Mouse (Mus musculus) kidney, embryonic 15.5 days (tissue): ENCODE results near the gene Abi3. TPM values are rescaled to one million over a fixed set of nuclear protein-coding genes. Genes with fewer than 3 reads are reported as not detected.
A peak's percentile ranks its signal among the peaks of the same experiment; 100 is the strongest.

Experiments used
- ATAC-seq: fragments of 200-750 bp; cut with Nextera tagmentation; replicated peaks from 2 replicates; pipeline ENCODE4 v1.8.0; 2017; ENCODE audit warnings: moderate TSS enrichment; ENCODE audit not compliant: low FRiP score
- H3K27ac ChIP-seq: fragments of 300-500 bp; sonication (generic); 2 replicates; pipeline ENCODE4 v1.5.1; 2015; ENCODE audit warnings: mild to moderate bottlenecking, inconsistent platforms
- H3K27me3 ChIP-seq: fragments of 300-500 bp; sonication (generic); 2 replicates; pipeline ENCODE4 v1.6.1; 2015; ENCODE audit warnings: inconsistent platforms
- H3K36me3 ChIP-seq: fragments of 300-500 bp; sonication (generic); 2 replicates; pipeline ENCODE4 v1.6.1; 2015; ENCODE audit warnings: inconsistent platforms
- H3K4me1 ChIP-seq: fragments of 300-500 bp; sonication (generic); 2 replicates; pipeline ENCODE4 v1.6.1; 2015; ENCODE audit warnings: inconsistent platforms
- H3K4me2 ChIP-seq: fragments of 300-500 bp; sonication (generic); 2 replicates; pipeline ENCODE4 v1.6.1; 2015; ENCODE audit warnings: moderate library complexity, mild to moderate bottlenecking, inconsistent platforms
- H3K4me3 ChIP-seq: fragments of 300-500 bp; sonication (generic); replicated peaks from 2 replicates; pipeline ENCODE4 v1.5.1; 2015; ENCODE audit warnings: mild to moderate bottlenecking, inconsistent platforms
- H3K9ac ChIP-seq: fragments of 300-500 bp; sonication (generic); 2 replicates; pipeline ENCODE4 v1.6.1; 2015; ENCODE audit warnings: mild to moderate bottlenecking, inconsistent platforms
- H3K9me3 ChIP-seq: fragments of 300-500 bp; sonication (generic); replicated peaks from 2 replicates; pipeline ENCODE4 v1.6.1; 2016; ENCODE audit warnings: inconsistent platforms
- WGBS: fragments of 180-500 bp; shearing (Covaris S2); methylation state at CpG from one replicate; pipeline ENCODE4 v1.1.7; 2015; ENCODE audit warnings: mixed read lengths; 5-methylcytosine and 5-hydroxymethylcytosine counted together
- polyA plus RNA-seq: library from polyadenylated mRNA; unstranded; fragments of >200 nt; fragmentation: Nextera tagmentation; extraction: Ambion mirVana; gene quantifications from 2 replicates; pipeline ENCODE4 v1.2.1, GENCODE M21; 2015

Gene Abi3
- polyA plus RNA-seq, 1 experiment from 2014 or later = 10.1 TPM

GRCm38 (mm10) chr11:95821511-95821910 lies 20.8 kb downstream of the Abi3 start:
- H3K4me1 ChIP-seq = peaks cover 15% of the 10 kb centered on the region
- no peak overlapping the region for H3K4me2 ChIP-seq
- ATAC-seq = no peak
- no peak overlapping the region for H3K27ac ChIP-seq
- H3K4me3 ChIP-seq = no peak overlapping the region
- H3K36me3 ChIP-seq = no peaks in the 10 kb centered on the region
- H3K27me3 ChIP-seq = peaks cover 27% of the 10 kb centered on the region
- no peaks in the 10 kb centered on the region for H3K9me3 ChIP-seq
- no peak overlapping the region for H3K9ac ChIP-seq
- WGBS = 79% methylated on average over 3 of the region's 3 CpGs

- H3K9ac ChIP-seq = no peak overlapping the region
- 91% methylated on average over 8 of the region's 8 CpGs for WGBS
- H3K9me3 ChIP-seq = no peaks in the 10 kb centered on the region
- H3K27me3 ChIP-seq = 0 out of 2 replicates have a peak, but pooled peaks cover 11% of the 10 kb centered on the region
- H3K27ac ChIP-seq = no peak overlapping the region
- H3K4me1 ChIP-seq = peaks cover 5% of the 10 kb centered on the region
- H3K4me3 ChIP-seq = no peak overlapping the region
- H3K36me3 ChIP-seq = no peaks in the 10 kb centered on the region
- H3K4me2 ChIP-seq = no peak overlapping the region
- no peak for ATAC-seq
These were observed 23.1 kb downstream of the Abi3 start for GRCm38 (mm10) chr11:95819138-95819537.

GRCm38 (mm10) chr11:95815412-95815811 lies 26.9 kb downstream of the Abi3 start:
- ATAC-seq = no peak
- 81% methylated on average over 9 of the region's 9 CpGs for WGBS

GRCm38 (mm10) chr11:95814857-95815256 lies 27.4 kb downstream of the Abi3 start:
- no peaks in the 10 kb centered on the region for H3K9me3 ChIP-seq
- no peaks in the 10 kb centered on the region for H3K4me1 ChIP-seq
- no peak overlapping the region for H3K9ac ChIP-seq
- H3K27me3 ChIP-seq = no peaks in the 10 kb centered on the region
- H3K27ac ChIP-seq = no peak overlapping the region
- H3K36me3 ChIP-seq = no peaks in the 10 kb centered on the region
- 65% methylated on average over 5 of the region's 5 CpGs for WGBS
- no peak overlapping the region for H3K4me3 ChIP-seq
- no peak for ATAC-seq
- no peak overlapping the region for H3K4me2 ChIP-seq

More at GRCm38 (mm10) chr11:95815412-95815811, 26.9 kb downstream of the Abi3 start:
- Histone ChIP-seq H3K4me3 (no peak overlapping the region), H3K9ac (no peak overlapping the region), H3K27ac (no peak overlapping the region), H3K36me3 (no peaks in the 10 kb centered on the region), H3K27me3 (no peaks in the 10 kb centered on the region), H3K9me3 (no peaks in the 10 kb centered on the region), H3K4me1 (no peaks in the 10 kb centered on the region), H3K4me2 (no peak overlapping the region)

GRCm38 (mm10) chr11:95814101-95814500 lies 28.2 kb downstream of the Abi3 start:
- Histone ChIP-seq H3K4me2 (no peak overlapping the region), H3K36me3 (no peaks in the 10 kb centered on the region), H3K9me3 (no peaks in the 10 kb centered on the region), H3K4me1 (no peaks in the 10 kb centered on the region), H3K27me3 (no peaks in the 10 kb centered on the region), H3K9ac (no peak overlapping the region), H3K27ac (no peak overlapping the region), H3K4me3 (no peak overlapping the region)
- 87% methylated on average over 2 of the region's 2 CpGs for WGBS
- ATAC-seq = no peak

GRCm38 (mm10) chr11:95812224-95812623 lies 30.1 kb downstream of the Abi3 start:
- no peaks in the 10 kb centered on the region for H3K27me3 ChIP-seq
- no peak overlapping the region for H3K4me3 ChIP-seq
- no peaks in the 10 kb centered on the region for H3K36me3 ChIP-seq
- H3K27ac ChIP-seq = no peak overlapping the region
- no peak overlapping the region for H3K4me2 ChIP-seq
- 79% methylated on average over 4 of the region's 4 CpGs for WGBS
- H3K9me3 ChIP-seq = 0 out of 2 replicates have a peak, but pooled peaks cover 5% of the 10 kb centered on the region
- no peaks in the 10 kb centered on the region for H3K4me1 ChIP-seq
- H3K9ac ChIP-seq = no peak overlapping the region
- no peak for ATAC-seq

GRCm38 (mm10) chr11:95811741-95812140 lies 30.5 kb downstream of the Abi3 start:
- no peak overlapping the region for H3K9ac ChIP-seq
- H3K4me3 ChIP-seq = no peak overlapping the region
- no peaks in the 10 kb centered on the region for H3K36me3 ChIP-seq
- WGBS = 84% methylated on average over 6 of the region's 6 CpGs
- no peaks in the 10 kb centered on the region for H3K27me3 ChIP-seq
- H3K9me3 ChIP-seq = 0 out of 2 replicates have a peak, but pooled peaks cover 5% of the 10 kb centered on the region
- no peak overlapping the region for H3K4me2 ChIP-seq
- no peak overlapping the region for H3K27ac ChIP-seq
- no peaks in the 10 kb centered on the region for H3K4me1 ChIP-seq
- no peak for ATAC-seq

- Histone ChIP-seq H3K9me3 (0 out of 2 replicates have a peak, but pooled peaks cover 5% of the 10 kb centered on the region), H3K4me1 (no peaks in the 10 kb centered on the region), H3K27ac (no peak overlapping the region), H3K9ac (no peak overlapping the region), H3K4me2 (no peak overlapping the region), H3K27me3 (no peaks in the 10 kb centered on the region), H3K36me3 (no peaks in the 10 kb centered on the region), H3K4me3 (no peak overlapping the region)
- 58% methylated on average over 7 of the region's 7 CpGs for WGBS
- no peak for ATAC-seq
These were observed 31.4 kb downstream of the Abi3 start for GRCm38 (mm10) chr11:95810828-95811227.

- H3K9ac ChIP-seq = no peak overlapping the region
- H3K4me3 ChIP-seq = no peak overlapping the region
- H3K9me3 ChIP-seq = 0 out of 2 replicates have a peak, but pooled peaks cover 5% of the 10 kb centered on the region
- WGBS = 50% methylated on average over 5 of the region's 5 CpGs
- no peak overlapping the region for H3K4me2 ChIP-seq
- H3K36me3 ChIP-seq = no peaks in the 10 kb centered on the region
- no peak for ATAC-seq
- no peaks in the 10 kb centered on the region for H3K27me3 ChIP-seq
- H3K27ac ChIP-seq = no peak overlapping the region
- H3K4me1 ChIP-seq = 0 out of 2 replicates have a peak, but pooled peaks cover 5% of the 10 kb centered on the region
These were observed 32.7 kb downstream of the Abi3 start for GRCm38 (mm10) chr11:95809603-95810002.

- H3K4me3 ChIP-seq = no peak overlapping the region
- no peak overlapping the region for H3K27ac ChIP-seq
- no peaks in the 10 kb centered on the region for H3K27me3 ChIP-seq
- H3K4me2 ChIP-seq = no peak overlapping the region
- 66% methylated on average over 5 of the region's 5 CpGs for WGBS
- ATAC-seq = peak; percentile 86; the same call in 1 of the 2 replicates
- 0 out of 2 replicates have a peak, but pooled peaks cover 5% of the 10 kb centered on the region for H3K4me1 ChIP-seq
- H3K9ac ChIP-seq = no peak overlapping the region
- H3K36me3 ChIP-seq = no peaks in the 10 kb centered on the region
- 0 out of 2 replicates have a peak, but pooled peaks cover 5% of the 10 kb centered on the region for H3K9me3 ChIP-seq
These were observed 33.7 kb downstream of the Abi3 start for GRCm38 (mm10) chr11:95808448-95809011.

- no peak for ATAC-seq
- H3K4me2 ChIP-seq = no peak overlapping the region
- no peak overlapping the region for H3K9ac ChIP-seq
- H3K4me1 ChIP-seq = 0 out of 2 replicates have a peak, but pooled peaks cover 5% of the 10 kb centered on the region
- no peak overlapping the region for H3K4me3 ChIP-seq
- H3K9me3 ChIP-seq = 0 out of 2 replicates have a peak, but pooled peaks cover 5% of the 10 kb centered on the region
- H3K27ac ChIP-seq = no peak overlapping the region
- WGBS = 97% methylated on average over 5 of the region's 5 CpGs
- H3K27me3 ChIP-seq = no peaks in the 10 kb centered on the region
- H3K36me3 ChIP-seq = no peaks in the 10 kb centered on the region
These were observed 34.4 kb downstream of the Abi3 start for GRCm38 (mm10) chr11:95807884-95808283.

GRCm38 (mm10) chr11:95805527-95805926 lies 36.7 kb downstream of the Abi3 start:
- Histone ChIP-seq H3K27ac (no peak overlapping the region), H3K4me3 (no peak overlapping the region), H3K4me2 (no peak overlapping the region), H3K27me3 (no peaks in the 10 kb centered on the region), H3K9ac (no peak overlapping the region), H3K4me1 (0 out of 2 replicates have a peak, but pooled peaks cover 5% of the 10 kb centered on the region), H3K36me3 (no peaks in the 10 kb centered on the region), H3K9me3 (0 out of 2 replicates have a peak, but pooled peaks cover 5% of the 10 kb centered on the region)
- ATAC-seq = peak; percentile 69; the same call in 1 of the 2 replicates
- WGBS = 28% methylated on average over 3 of the region's 3 CpGs
